Mouse (Mus musculus): ENCODE data around the gene Akap8l.

DNA sequence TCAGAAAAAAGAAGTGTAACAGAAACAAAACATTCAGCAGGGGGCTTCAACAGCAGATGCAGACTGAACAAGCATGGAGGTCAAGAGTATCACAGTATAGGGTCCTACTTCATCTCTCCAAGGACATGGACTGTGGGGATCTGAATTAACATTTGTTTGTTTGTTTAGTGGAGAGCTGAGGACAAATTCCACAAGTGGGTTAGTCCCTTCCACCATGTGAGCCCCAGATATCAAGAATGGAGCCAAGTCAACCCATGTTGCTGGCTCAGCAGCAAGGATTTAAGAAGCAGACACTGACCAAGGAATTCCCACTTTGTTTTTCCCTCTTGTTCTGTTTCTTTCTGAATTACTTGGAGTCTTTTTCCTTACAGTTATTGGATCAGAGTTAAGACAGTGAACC is 22.9 kb downstream of the Akap8l start:
- no peak for TF ChIP-seq POLR2A (IDR thresholded peaks at IDR 0.05; ENCODE audit: insufficient read depth, low read depth, low read length)
- no peak for TF ChIP-seq CTCF (IDR thresholded peaks at IDR 0.05; ENCODE audit: insufficient read depth, low read depth, low read length)

Measured in olfactory bulb, adult 2 months (tissue).